Mouse (Mus musculus) layer of hippocampus, adult 2 months (tissue): ENCODE data around the gene Dse. TPM values are rescaled to one million over a fixed set of nuclear protein-coding genes. Genes with fewer than 3 reads are reported as not detected.
A peak's percentile ranks its signal among the peaks of the same experiment; 100 is the strongest.
"Not testable (repeated sequence)": the region's sequence is repeated elsewhere in the genome, so short reads cannot be mapped to it uniquely, and the experiment has no call there.

ENCODE experiments used
- DNase-seq, 2 experiments: peaks; one replicate each; pipeline ENCODE4 v3.0.0; 2022; ENCODE audit warnings: low spot score in 2 of 2
- H3K27ac ChIP-seq: fragments of 200-600 bp; 2 replicates; pipeline ENCODE4 v1.8.1; 2022
- H3K4me3 ChIP-seq: fragments of 200-600 bp; 2 replicates; pipeline ENCODE4 v1.8.1; 2022; ENCODE audit warnings: mild to moderate bottlenecking
- CTCF ChIP-seq: fragments of 200-600 bp; conservative IDR thresholded peaks from 2 replicates; pipeline ENCODE4 v1.8.1; 2022; ENCODE audit warnings: antibody characterized with exemption, mild to moderate bottlenecking, moderate library complexity
- long read RNA-seq, 2 experiments: library from polyadenylated mRNA; stranded (forward); transcript quantifications; one replicate each; pipeline ENCODE4 v2.0.0; 2021; ENCODE audit warnings: borderline mapping rate in 2 of 2
- total RNA-seq, 2 experiments: library from RNA; stranded (reverse); gene quantifications; 2 replicates each; pipeline ENCODE4 v1.2.3; 2021

Dse gene
- 1 to 10 TPM; 6.2 to 7.3 TPM for total RNA-seq
- long read RNA-seq, experiment 1, full-length matches to known transcripts = 2 of 3 reads
- long read RNA-seq, experiment 1, partial matches to known transcripts = 0 of 3 reads
- long read RNA-seq, experiment 1, other reads (novel, unspliced or antisense) = 1 of 3 reads
- long read RNA-seq, experiment 2, full-length matches to known transcripts = 5 of 14 reads
- long read RNA-seq, experiment 2, partial matches to known transcripts = 1 of 14 reads
- long read RNA-seq, experiment 2, other reads (novel, unspliced or antisense) = 8 of 14 reads

- Histone ChIP-seq H3K4me3 (peak within 1 kb of the TSS; percentile 88), H3K27ac (peak within 1 kb of the TSS; percentile 82)
- no peak for DNase-seq
- no peak for TF ChIP-seq CTCF
These were observed at the start of gene Dse for GRCm38 (mm10) chr10:34207503-34207850. Gene Dse (minus strand): TSS chr10:34207715.

GRCm38 (mm10) chr10:34252833-34253232 is 45.3 kb upstream of the Dse start:
- not testable (repeated sequence) for DNase-seq, H3K27ac ChIP-seq, H3K4me3 ChIP-seq

- H3K27ac ChIP-seq = no peak overlapping the region
- H3K4me3 ChIP-seq = no peak overlapping the region
- TF ChIP-seq CTCF = no peak
- DNase-seq = no peak
These were observed 42.1 kb upstream of the Dse start for GRCm38 (mm10) chr10:34249594-34249993.

GRCm38 (mm10) chr10:34247757-34248156 is 40.2 kb upstream of the Dse start:
- Histone ChIP-seq H3K27ac (no peak overlapping the region), H3K4me3 (no peak overlapping the region)
- no peak for TF ChIP-seq CTCF
- no peak for DNase-seq

- no peak overlapping the region for H3K27ac ChIP-seq
- DNase-seq = no peak
- no peak for TF ChIP-seq CTCF
- H3K4me3 ChIP-seq = no peak overlapping the region
These were observed 38.6 kb upstream of the Dse start for GRCm38 (mm10) chr10:34246106-34246505.

GRCm38 (mm10) chr10:34244745-34245144 is 37.2 kb upstream of the Dse start:
- DNase-seq = no peak
- no peak overlapping the region for H3K27ac ChIP-seq
- no peak overlapping the region for H3K4me3 ChIP-seq
- TF ChIP-seq CTCF = no peak

- TF ChIP-seq CTCF = no peak
- Histone ChIP-seq H3K27ac (no peak overlapping the region), H3K4me3 (no peak overlapping the region)
- no peak for DNase-seq
These were observed 31.0 kb upstream of the Dse start for GRCm38 (mm10) chr10:34238536-34238935.

GRCm38 (mm10) chr10:34236569-34236968 is 29.1 kb upstream of the Dse start:
- no peak for DNase-seq
- no peak for TF ChIP-seq CTCF
- no peak overlapping the region for H3K27ac ChIP-seq
- no peak overlapping the region for H3K4me3 ChIP-seq

- Histone ChIP-seq H3K27ac (no peak overlapping the region), H3K4me3 (no peak overlapping the region)
- TF ChIP-seq CTCF = no peak
- DNase-seq = no peak
These were observed 27.9 kb upstream of the Dse start for GRCm38 (mm10) chr10:34235384-34235783.

- Histone ChIP-seq H3K27ac (no peak overlapping the region), H3K4me3 (no peak overlapping the region)
- peak; percentile 57 for TF ChIP-seq CTCF
- DNase-seq = no peak
These were observed 26.6 kb upstream of the Dse start for GRCm38 (mm10) chr10:34233931-34234745.

GRCm38 (mm10) chr10:34233418-34233817 is 25.9 kb upstream of the Dse start:
- no peak for TF ChIP-seq CTCF
- Histone ChIP-seq H3K4me3 (no peak overlapping the region), H3K27ac (no peak overlapping the region)
- DNase-seq = no peak

- DNase-seq = no peak
- TF ChIP-seq CTCF = no peak
- H3K4me3 ChIP-seq = no peak overlapping the region
- no peak overlapping the region for H3K27ac ChIP-seq
These were observed 22.7 kb upstream of the Dse start for GRCm38 (mm10) chr10:34230121-34230675.

- no peak for DNase-seq
- no peak for TF ChIP-seq CTCF
- Histone ChIP-seq H3K4me3 (no peak overlapping the region), H3K27ac (no peak overlapping the region)
These were observed 22.0 kb upstream of the Dse start for GRCm38 (mm10) chr10:34229491-34229890.
